Mouse (Mus musculus): Measurements from ENCODE around the gene Gfer.

GRCm38 (mm10) chr17:24677500-24678080 lies 18.4 kb downstream of the Gfer start:
- TF ChIP-seq CTCF (IDR thresholded peaks at IDR 0.05; ENCODE audit: borderline replicate concordance, insufficient read depth, low read depth, low read length) = no peak
- no peak for TF ChIP-seq POLR2A (IDR thresholded peaks at IDR 0.05; ENCODE audit: borderline replicate concordance, insufficient read depth, low read length)

Measured in cerebellum, adult 2 months (tissue).